Mouse (Mus musculus) CH12.LX (cell line): Measurements from ENCODE around the gene Inpp5a. TPM values are rescaled to one million over a fixed set of nuclear protein-coding genes. Genes with fewer than 3 reads are reported as not detected.

ENCODE experiments used
- DNase-seq: peaks from one replicate; pipeline ENCODE4 v3.0.0-alpha.2; 2013; ENCODE audit errors: extremely low read depth
- H3K27ac ChIP-seq: 2 replicates; pipeline ENCODE4 v1.5.1; 2012; ENCODE audit warnings: low read depth, mild to moderate bottlenecking, control low read depth, moderate library complexity; ENCODE audit not compliant: insufficient read depth
- H3K27me3 ChIP-seq: replicated peaks from 2 replicates; pipeline ENCODE3; 2012; ENCODE audit warnings: inconsistent platforms
- H3K36me3 ChIP-seq, 2 experiments: replicated peaks in 1 of 2; 2 replicates each; pipeline versions ENCODE3 to v1.6.1; 2012; ENCODE audit warnings: inconsistent platforms in 1 of 2, low read length in 1 of 2, mild to moderate bottlenecking in 1 of 2, mixed read lengths in 1 of 2, moderate library complexity in 1 of 2; ENCODE audit not compliant: control insufficient read depth in 1 of 2, insufficient read depth in 1 of 2
- H3K4me1 ChIP-seq, 2 experiments: 2 replicates each; pipeline ENCODE4 v1.6.1; 2012; ENCODE audit warnings: inconsistent platforms in 1 of 2, moderate library complexity in 1 of 2; ENCODE audit not compliant: insufficient read depth in 2 of 2, control insufficient read depth in 1 of 2
- H3K4me2 ChIP-seq: 2 replicates; pipeline ENCODE4 v1.6.1; 2012; ENCODE audit warnings: low read depth, mild to moderate bottlenecking, control low read depth; ENCODE audit not compliant: poor library complexity, insufficient read depth, severe bottlenecking
- H3K4me3 ChIP-seq, 3 experiments: fragments of 150-350 bp in 1 of 3; sonication (generic) in 1 of 3; replicated peaks in 1 of 3; 2 replicates each; pipeline versions ENCODE3 to v1.5.1; 2011 to 2012; ENCODE audit warnings: low read depth in 2 of 3, low read length in 2 of 3, mild to moderate bottlenecking in 2 of 3, moderate library complexity in 2 of 3, control low read depth in 1 of 3, improper control_type of control experiment in 1 of 3, inconsistent platforms in 1 of 3, mixed read lengths in 1 of 3; ENCODE audit not compliant: poor library complexity in 1 of 3
- H3K79me2 ChIP-seq: replicated peaks from 2 replicates; pipeline ENCODE4 v1.6.1; 2012; ENCODE audit warnings: mild to moderate bottlenecking, moderate library complexity; ENCODE audit not compliant: control insufficient read depth, poor library complexity, insufficient read depth, severe bottlenecking; ENCODE audit errors: extremely low read depth
- H3K9ac ChIP-seq: 2 replicates; pipeline ENCODE4 v1.6.1; 2012; ENCODE audit warnings: low read depth, mild to moderate bottlenecking, control low read depth, moderate library complexity; ENCODE audit not compliant: insufficient read depth
- H3K9me3 ChIP-seq: replicated peaks from 2 replicates; pipeline ENCODE3; 2012; ENCODE audit warnings: low read length, inconsistent platforms, mixed read lengths
- BHLHE40 ChIP-seq: IDR thresholded peaks from 2 replicates; pipeline ENCODE4 v1.6.1; 2011; ENCODE audit warnings: mild to moderate bottlenecking, low read depth, low read length, improper control_type of control experiment
- CHD1 ChIP-seq: IDR thresholded peaks from 2 replicates; pipeline ENCODE4 v1.6.1; 2012; ENCODE audit warnings: low read depth, low read length, improper control_type of control experiment, inconsistent platforms
- CHD2 ChIP-seq: IDR thresholded peaks from 2 replicates; pipeline ENCODE4 v1.6.1; 2011; ENCODE audit warnings: low read length, improper control_type of control experiment
- CTCF ChIP-seq, 2 experiments: IDR thresholded peaks in 1 of 2; conservative IDR thresholded peaks in 1 of 2; 2 replicates each; pipeline ENCODE4 v1.5.1; 2011 to 2012; ENCODE audit warnings: low read depth in 2 of 2, low read length in 2 of 2, improper control_type of control experiment in 1 of 2, inconsistent platforms in 1 of 2, mild to moderate bottlenecking in 1 of 2, moderate library complexity in 1 of 2
- ELF1 ChIP-seq: IDR thresholded peaks from 2 replicates; pipeline ENCODE4 v1.6.1; 2014; ENCODE audit warnings: low read depth, mild to moderate bottlenecking, inconsistent platforms, low read length, improper control_type of control experiment
- EP300 ChIP-seq: IDR thresholded peaks from 2 replicates; pipeline ENCODE4 v1.6.1; 2011; ENCODE audit warnings: low read length, improper control_type of control experiment
- HCFC1 ChIP-seq: IDR thresholded peaks from 2 replicates; pipeline ENCODE4 v1.6.1; 2012; ENCODE audit warnings: low read depth, mild to moderate bottlenecking, inconsistent platforms, low read length, improper control_type of control experiment
- IRF4 ChIP-seq: IDR thresholded peaks from 2 replicates; pipeline ENCODE4 v1.6.1; 2014; ENCODE audit warnings: low read depth, mild to moderate bottlenecking, inconsistent platforms, low read length, improper control_type of control experiment
- JUN ChIP-seq: IDR thresholded peaks from 2 replicates; pipeline ENCODE4 v1.6.1; 2011; ENCODE audit warnings: low read depth, mild to moderate bottlenecking, low read length, improper control_type of control experiment, moderate library complexity; ENCODE audit not compliant: insufficient read depth
- MAX ChIP-seq: IDR thresholded peaks from 2 replicates; pipeline ENCODE4 v1.6.1; 2011; ENCODE audit warnings: low read length, improper control_type of control experiment
- MEF2A ChIP-seq: IDR thresholded peaks from 2 replicates; pipeline ENCODE4 v1.6.1; 2014; ENCODE audit warnings: low read depth, mild to moderate bottlenecking, inconsistent platforms, low read length, improper control_type of control experiment, borderline replicate concordance
- MXI1 ChIP-seq: IDR thresholded peaks from 2 replicates; pipeline ENCODE4 v1.6.1; 2011; ENCODE audit warnings: mild to moderate bottlenecking, low read depth, low read length, improper control_type of control experiment
- MYC ChIP-seq: IDR thresholded peaks from 2 replicates; pipeline ENCODE4 v1.6.1; 2011; ENCODE audit warnings: low read depth, mild to moderate bottlenecking, improper control_type of control experiment, low read length
- PAX5 ChIP-seq: IDR thresholded peaks from 2 replicates; pipeline ENCODE4 v1.6.1; 2012; ENCODE audit warnings: low read length, inconsistent platforms, mixed read lengths
- POLR2A ChIP-seq: IDR thresholded peaks from 2 replicates; pipeline ENCODE4 v1.6.1; 2011; ENCODE audit warnings: low read depth, mild to moderate bottlenecking, improper control_type of control experiment, low read length
- SMC3 ChIP-seq: IDR thresholded peaks from 2 replicates; pipeline ENCODE4 v1.6.1; 2011; ENCODE audit warnings: low read depth, low read length, improper control_type of control experiment
- TCF12 ChIP-seq: IDR thresholded peaks from 2 replicates; pipeline ENCODE4 v1.6.1; 2014; ENCODE audit warnings: low read depth, mild to moderate bottlenecking, inconsistent platforms, low read length, improper control_type of control experiment
- UBTF ChIP-seq: IDR thresholded peaks from 2 replicates; pipeline ENCODE4 v1.6.1; 2012; ENCODE audit warnings: low read depth, mild to moderate bottlenecking, inconsistent platforms, low read length, improper control_type of control experiment, moderate library complexity
- USF2 ChIP-seq: conservative IDR thresholded peaks from 2 replicates; pipeline ENCODE4 v1.6.1; 2011; ENCODE audit warnings: low read depth, low read length, improper control_type of control experiment
- ZC3H11A ChIP-seq: IDR thresholded peaks from 2 replicates; pipeline ENCODE4 v1.6.1; 2012; ENCODE audit warnings: low read depth, mild to moderate bottlenecking, inconsistent platforms, low read length, improper control_type of control experiment
- dilution Hi-C: fragments of 300-500 bp; cut with MboI; formaldehyde crosslinking; loops from 2 replicates; pipeline ENCODE4 v1.14.3; 2020; ENCODE audit warnings: low sequenced_read_pairs; ENCODE audit not compliant: extremely low pct_unique_long_range_greater_than_20kb, extremely low pct_ligation_motif_present
- in situ Hi-C: fragments of 300-500 bp; cut with MboI; formaldehyde crosslinking; loops from 3 replicates; pipeline ENCODE4 v1.14.3; 2019; ENCODE audit warnings: low sequenced_read_pairs, low pct_ligation_motif_present, low pct_unique_long_range_greater_than_20kb, mixed read lengths
- polyA plus RNA-seq: library from polyadenylated mRNA; unstranded; fragments of >175 nt; gene quantifications from 2 replicates; pipeline ENCODE4 v1.2.1, GENCODE M21; 2012; ENCODE audit warnings: low read depth; ENCODE audit not compliant: insufficient read length
- total RNA-seq, 2 experiments: library from RNA; depleted of rRNA; stranded (reverse); fragments of 300-350 nt in 1 of 2; fragments of >200 nt in 1 of 2; gene quantifications; 2 replicates each; pipeline ENCODE4 v1.2.3; 2012 to 2014

Inpp5a gene
- total and polyA plus RNA-seq, 3 experiments, result 1.7 to 5.4 (median 3.0) TPM

DNA sequence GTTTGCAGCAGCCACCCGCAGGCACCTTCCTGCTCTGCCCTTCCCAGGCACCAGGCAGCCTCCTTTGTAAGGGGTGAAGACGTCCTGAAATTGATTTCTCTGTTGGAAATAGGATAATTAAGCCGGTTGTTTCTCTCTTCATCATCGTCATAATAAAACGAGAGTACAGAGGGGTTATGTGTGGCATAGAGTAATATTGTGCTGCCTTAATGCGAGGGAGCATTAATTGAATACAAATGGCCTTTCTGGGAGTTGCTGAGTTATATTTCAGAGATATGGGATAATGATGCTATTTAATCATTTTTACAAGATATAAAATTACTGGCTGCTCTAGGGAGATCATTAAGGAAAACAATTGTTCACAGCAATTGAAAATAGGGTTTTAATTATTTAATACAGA is 206.4 kb downstream of the Inpp5a start:
- dilution Hi-C loops, result no loop called here
- no peak overlapping the region for H3K4me3 ChIP-seq
- DNase-seq, result no peak
- H3K4me2 ChIP-seq, result no peak overlapping the region
- no peak overlapping the region for H3K27ac ChIP-seq
- peaks cover 0 to 5% of the 10 kb centered on the region in 2 experiments; a peak in 1 of 4 replicates for H3K4me1 ChIP-seq
- H3K36me3 ChIP-seq, result no peaks in the 10 kb centered on the region
- in situ Hi-C loops, result no loop called here
- TF ChIP-seq HCFC1 (no peak), ZC3H11A (no peak), POLR2A (no peak), TCF12 (no peak), EP300 (no peak), CHD1 (no peak), PAX5 (no peak), IRF4 (no peak), ELF1 (no peak)
- TF ChIP-seq, all 38 proteins: peak for 0
- no peaks in the 10 kb centered on the region for H3K9me3 ChIP-seq
- no peaks in the 10 kb centered on the region for H3K79me2 ChIP-seq
- peaks cover 44% of the 10 kb centered on the region for H3K27me3 ChIP-seq
- H3K9ac ChIP-seq, result no peak overlapping the region

GRCm38 (mm10) chr7:139595862-139596261 is 207.0 kb downstream of the Inpp5a start:
- H3K36me3 ChIP-seq, result no peaks in the 10 kb centered on the region
- H3K9ac ChIP-seq, result no peak overlapping the region
- no peak for DNase-seq
- H3K79me2 ChIP-seq, result no peaks in the 10 kb centered on the region
- no peak for TF ChIP-seq MEF2A
- TF ChIP-seq MXI1, result no peak
- TF ChIP-seq ZC3H11A, result no peak
- TF ChIP-seq ELF1, result no peak
- no peak for TF ChIP-seq CTCF (conservative IDR thresholded peaks at IDR 0.05 in 1 of 2, IDR thresholded peaks at IDR 0.05 in 1 of 2; ENCODE audit: low read depth in 2 of 2, low read length in 2 of 2)
- TF ChIP-seq BHLHE40, result no peak
- no peak overlapping the region for H3K4me3 ChIP-seq
- in situ Hi-C loops, result no loop called here
- dilution Hi-C loops, result no loop called here
- no peaks in the 10 kb centered on the region for H3K9me3 ChIP-seq
- no peak overlapping the region for H3K4me2 ChIP-seq
- H3K27ac ChIP-seq, result no peak overlapping the region
- H3K4me1 ChIP-seq, result peaks cover 0 to 5% of the 10 kb centered on the region in 2 experiments; a peak in 1 of 4 replicates
- peaks cover 50% of the 10 kb centered on the region for H3K27me3 ChIP-seq

GRCm38 (mm10) chr7:139610328-139610727 is 221.4 kb downstream of the Inpp5a start:
- H3K4me2 ChIP-seq, result no peak overlapping the region
- dilution Hi-C loops, result no loop called here
- peaks cover 6 to 19% of the 10 kb centered on the region in 2 experiments for H3K4me1 ChIP-seq
- in situ Hi-C loops, result loop anchor here (10.0 kb wide), 1 partner anchor 264 kb away; no protein-coding TSS in a partner anchor
- H3K79me2 ChIP-seq, result no peaks in the 10 kb centered on the region
- TF ChIP-seq UBTF (no peak), CHD2 (no peak), HCFC1 (no peak), MYC (no peak), MXI1 (no peak), MAX (no peak), JUN (no peak), USF2 (no peak), SMC3 (no peak)
- H3K27ac ChIP-seq, result no peak overlapping the region
- no peaks in the 10 kb centered on the region for H3K9me3 ChIP-seq
- H3K9ac ChIP-seq, result no peak overlapping the region
- H3K27me3 ChIP-seq, result peaks cover 43% of the 10 kb centered on the region
- no peak overlapping the region for H3K4me3 ChIP-seq
- no peaks in the 10 kb centered on the region for H3K36me3 ChIP-seq
- no peak for DNase-seq
